Mouse (Mus musculus): ENCODE measurements around the gene Cxcr6.

DNA sequence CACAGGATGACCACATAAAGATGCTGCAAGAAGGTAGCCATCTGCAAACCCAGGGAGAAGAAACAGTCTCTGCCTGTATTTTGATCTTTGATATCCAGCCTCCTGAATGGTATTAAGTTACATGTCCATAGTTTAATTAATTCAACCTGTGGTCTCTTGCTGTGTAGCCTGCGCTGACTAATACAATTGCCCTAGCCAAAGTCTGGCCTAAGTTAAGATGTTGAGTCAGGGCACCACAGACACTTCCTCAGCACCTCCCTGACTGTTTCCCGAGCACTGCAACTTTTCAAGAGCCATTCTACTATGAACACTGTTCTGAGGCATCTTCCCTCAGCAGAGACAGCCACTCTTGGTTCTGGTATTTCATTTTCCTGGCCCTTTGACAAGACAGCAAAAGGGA is 12.3 kb downstream of the Cxcr6 start:
- TF ChIP-seq TAL1 (IDR thresholded peaks at IDR 0.05; ENCODE audit: low read length) (no peak), GATA1 (IDR thresholded peaks at IDR 0.05; ENCODE audit: low read length) (no peak)
